Mouse (Mus musculus): ENCODE results near the gene Hnrnpf. TPM values are rescaled to one million over a fixed set of nuclear protein-coding genes. Genes with fewer than 3 reads are reported as not detected.

Gene Hnrnpf
- polyA plus RNA-seq, 1 experiment, result 142 TPM

GRCm38 (mm10) chr6:117932325-117933051 is 32.4 kb downstream of the Hnrnpf start:
- no peak overlapping the region for H3K27ac ChIP-seq (ENCODE audit: insufficient read depth, low read depth, low read length)
- DNase-seq, result peak; percentile 39
- 49% methylated on average over 11 of the region's 11 CpGs for WGBS

DNA sequence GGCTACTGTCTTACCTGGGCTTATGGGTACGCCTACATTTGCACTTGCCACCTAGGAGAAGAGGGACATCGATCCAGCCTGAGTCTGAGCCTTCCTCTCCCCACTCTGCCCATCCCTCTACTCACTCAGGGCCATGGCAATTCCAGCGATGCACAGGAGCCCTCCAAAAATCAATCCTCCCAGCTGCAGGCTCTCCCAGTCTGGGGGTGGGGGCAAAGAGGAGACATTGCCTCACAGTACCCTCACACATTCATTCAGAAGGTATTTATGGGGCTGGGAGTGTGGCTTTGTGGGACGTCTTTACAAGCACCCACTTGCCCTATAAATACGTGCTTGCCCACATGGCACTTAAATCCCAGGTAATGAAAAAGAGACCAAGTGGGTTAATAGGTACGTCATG is 34.2 kb downstream of the Hnrnpf start:
- Histone ChIP-seq H3K36me3 (ENCODE audit: control insufficient read depth, insufficient read depth, low read length) (no peaks in the 10 kb centered on the region), H3K4me3 (ENCODE audit: insufficient read depth, low read depth, low read length) (no peak overlapping the region), H3K4me1 (ENCODE audit: control insufficient read depth, insufficient read depth, low read length) (peaks cover 5% of the 10 kb centered on the region; the same call in 1 of the 2 replicates), H3K27ac (ENCODE audit: insufficient read depth, low read depth, low read length) (no peak overlapping the region), H3K27me3 (replicated peaks; ENCODE audit: control insufficient read depth, insufficient read depth, low read length) (no peaks in the 10 kb centered on the region)
- DNase-seq, result no peak
- TF ChIP-seq CTCF (conservative IDR thresholded peaks at IDR 0.05; ENCODE audit: insufficient read depth, insufficient read length, low read depth, low read length) (no peak), POLR2A (IDR thresholded peaks at IDR 0.05; ENCODE audit: low read depth, low read length) (no peak)
- WGBS, result 81% methylated on average over 6 of the region's 6 CpGs

More at GRCm38 (mm10) chr6:117932325-117933051, 32.4 kb downstream of the Hnrnpf start:
- no peaks in the 10 kb centered on the region for H3K27me3 ChIP-seq (replicated peaks; ENCODE audit: control insufficient read depth, insufficient read depth, low read length)
- TF ChIP-seq POLR2A (IDR thresholded peaks at IDR 0.05; ENCODE audit: low read depth, low read length), result no peak
- TF ChIP-seq CTCF (conservative IDR thresholded peaks at IDR 0.05; ENCODE audit: insufficient read depth, insufficient read length, low read depth, low read length), result peak; percentile 70
- H3K4me3 ChIP-seq (ENCODE audit: insufficient read depth, low read depth, low read length), result no peak overlapping the region
- no peaks in the 10 kb centered on the region for H3K36me3 ChIP-seq (ENCODE audit: control insufficient read depth, insufficient read depth, low read length)
- H3K4me1 ChIP-seq (ENCODE audit: control insufficient read depth, insufficient read depth, low read length), result no peaks in the 10 kb centered on the region; the same call in 1 of the 2 replicates

DNA sequence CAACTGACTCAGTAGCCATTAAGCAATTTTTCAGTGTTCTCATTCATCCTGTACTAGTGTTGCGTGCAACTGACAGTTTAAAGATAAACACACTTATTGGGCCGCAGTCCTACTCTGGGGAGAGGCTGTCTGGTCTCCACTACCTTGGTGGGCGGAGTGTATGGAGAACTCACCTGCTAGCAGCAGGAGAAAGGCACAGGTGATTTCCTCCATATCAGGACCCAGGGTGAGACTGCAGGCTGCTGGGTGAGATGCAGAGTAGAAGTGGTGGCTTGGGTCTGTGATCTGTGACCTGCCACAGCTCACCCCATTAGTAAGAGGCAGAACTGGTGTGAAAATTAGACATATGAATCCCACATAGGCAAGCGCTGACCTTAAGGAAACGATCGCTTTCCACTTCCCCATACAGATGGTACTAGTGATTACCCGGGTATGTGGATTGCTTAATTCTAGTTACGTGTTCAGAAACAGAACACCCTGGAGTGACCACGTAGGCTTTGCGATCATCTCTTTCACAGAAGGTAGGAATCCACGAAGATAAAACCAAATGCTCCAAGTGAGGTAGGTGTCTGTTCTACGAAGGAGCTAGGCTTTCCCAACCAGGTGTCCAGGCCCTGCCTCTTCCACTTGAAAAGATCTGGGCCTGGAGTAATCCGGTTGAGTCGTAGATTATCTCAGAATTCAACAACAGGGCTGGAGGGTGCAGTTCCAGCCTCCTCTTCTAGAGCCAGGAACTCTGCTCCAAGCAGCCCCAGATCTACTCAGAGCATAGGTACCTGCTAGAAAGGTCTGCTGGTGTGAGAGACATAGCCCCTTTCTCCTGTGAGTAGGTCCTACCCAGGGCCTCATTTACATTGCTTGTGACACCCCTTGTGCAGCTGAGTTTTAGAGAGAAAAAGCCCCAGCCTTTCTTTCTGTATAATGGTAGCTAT is 35.8 kb downstream of the Hnrnpf start:
- no peaks in the 10 kb centered on the region for H3K27me3 ChIP-seq (replicated peaks; ENCODE audit: control insufficient read depth, insufficient read depth, low read length)
- H3K4me1 ChIP-seq (ENCODE audit: control insufficient read depth, insufficient read depth, low read length), result peaks cover 5% of the 10 kb centered on the region; the same call in 1 of the 2 replicates
- no peak for TF ChIP-seq POLR2A (IDR thresholded peaks at IDR 0.05; ENCODE audit: low read depth, low read length)
- TF ChIP-seq CTCF (conservative IDR thresholded peaks at IDR 0.05; ENCODE audit: insufficient read depth, insufficient read length, low read depth, low read length), result no peak
- H3K27ac ChIP-seq (ENCODE audit: insufficient read depth, low read depth, low read length), result no peak overlapping the region
- H3K36me3 ChIP-seq (ENCODE audit: control insufficient read depth, insufficient read depth, low read length), result no peaks in the 10 kb centered on the region
- WGBS, result 86% methylated on average over 14 of the region's 14 CpGs
- H3K4me3 ChIP-seq (ENCODE audit: insufficient read depth, low read depth, low read length), result peak overlapping the region; percentile 13; the same call in 1 of the 2 replicates
- DNase-seq, result no peak

DNA sequence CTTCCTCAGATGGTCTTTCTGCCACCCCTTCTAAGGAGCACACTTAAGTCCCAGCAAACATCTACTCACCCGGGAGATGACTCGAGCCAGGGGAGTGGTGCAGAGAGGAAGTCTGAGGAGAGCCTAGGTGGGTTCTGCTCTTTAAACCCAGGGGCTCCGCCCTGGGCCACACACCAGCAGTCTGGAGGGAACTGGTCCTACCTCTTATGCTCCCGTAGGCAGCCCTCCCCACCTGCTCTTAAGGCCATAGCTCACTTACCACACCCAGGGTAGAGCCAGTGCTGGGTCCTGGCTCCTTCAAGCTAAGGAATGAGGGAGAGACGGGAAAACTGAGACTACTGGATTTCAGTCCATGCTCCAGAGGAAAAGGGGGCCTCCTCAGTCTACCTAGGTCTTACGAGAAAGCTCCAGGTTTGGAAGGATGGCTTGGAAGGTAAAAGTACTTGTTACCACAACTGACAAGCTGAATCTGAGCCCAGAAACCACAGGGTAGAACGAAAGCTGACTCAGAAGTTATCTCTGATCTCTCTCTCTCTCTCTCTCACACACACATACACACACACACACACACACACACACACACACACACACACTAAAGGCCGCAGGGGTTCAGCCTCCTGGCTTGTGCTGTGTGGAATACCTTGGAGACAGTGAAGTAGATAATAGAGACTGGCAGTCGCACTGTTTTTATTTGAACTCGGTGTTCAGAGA is 37.3 kb downstream of the Hnrnpf start, which contains the start of gene Fxyd4:
Gene Fxyd4, minus strand, starts transcription at position 471 of the 711 bp plus-strand sequence.
- TF ChIP-seq POLR2A (IDR thresholded peaks at IDR 0.05; ENCODE audit: low read depth, low read length) (no peak), CTCF (conservative IDR thresholded peaks at IDR 0.05; ENCODE audit: insufficient read depth, insufficient read length, low read depth, low read length) (no peak)
- H3K4me3 ChIP-seq (ENCODE audit: insufficient read depth, low read depth, low read length), result peak within 1 kb of the TSS; percentile 30
- peaks cover 5% of the 10 kb centered on the region; the same call in 1 of the 2 replicates for H3K4me1 ChIP-seq (ENCODE audit: control insufficient read depth, insufficient read depth, low read length)
- WGBS, result 51% methylated on average over 10 of the region's 10 CpGs
- H3K27me3 ChIP-seq (replicated peaks; ENCODE audit: control insufficient read depth, insufficient read depth, low read length), result no peaks in the 10 kb centered on the region
- peak; percentile 69 for DNase-seq
- no peaks in the 10 kb centered on the region for H3K36me3 ChIP-seq (ENCODE audit: control insufficient read depth, insufficient read depth, low read length)
- peak within 1 kb of the TSS; percentile 68 for H3K27ac ChIP-seq (ENCODE audit: insufficient read depth, low read depth, low read length)

DNA sequence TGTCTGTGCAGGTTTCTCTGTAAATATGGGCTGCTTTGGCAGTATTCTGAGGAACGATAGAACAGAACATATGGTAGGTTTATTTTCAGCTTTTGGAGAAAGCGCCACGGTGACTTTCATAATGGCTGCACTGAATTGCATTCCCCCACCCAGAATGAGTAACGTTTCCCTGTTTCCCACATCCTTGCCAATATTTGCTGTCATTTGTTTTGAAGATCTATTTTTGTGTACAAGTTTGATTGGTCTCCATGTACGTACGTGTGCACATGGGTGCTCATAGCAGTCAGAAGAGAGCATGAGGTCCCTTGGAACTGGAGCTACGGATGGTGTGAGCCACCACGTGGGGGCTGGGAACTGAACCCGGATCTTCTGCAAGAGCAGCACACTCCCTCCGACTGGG is 38.8 kb downstream of the Hnrnpf start:
- Histone ChIP-seq H3K36me3 (ENCODE audit: control insufficient read depth, insufficient read depth, low read length) (no peaks in the 10 kb centered on the region), H3K27ac (ENCODE audit: insufficient read depth, low read depth, low read length) (no peak overlapping the region), H3K4me3 (ENCODE audit: insufficient read depth, low read depth, low read length) (no peak overlapping the region), H3K27me3 (replicated peaks; ENCODE audit: control insufficient read depth, insufficient read depth, low read length) (no peaks in the 10 kb centered on the region), H3K4me1 (ENCODE audit: control insufficient read depth, insufficient read depth, low read length) (peaks cover 5% of the 10 kb centered on the region; the same call in 1 of the 2 replicates)
- 81% methylated on average over 10 of the region's 10 CpGs for WGBS
- no peak for DNase-seq
- TF ChIP-seq CTCF (conservative IDR thresholded peaks at IDR 0.05; ENCODE audit: insufficient read depth, insufficient read length, low read depth, low read length) (no peak), POLR2A (IDR thresholded peaks at IDR 0.05; ENCODE audit: low read depth, low read length) (no peak)

DNA sequence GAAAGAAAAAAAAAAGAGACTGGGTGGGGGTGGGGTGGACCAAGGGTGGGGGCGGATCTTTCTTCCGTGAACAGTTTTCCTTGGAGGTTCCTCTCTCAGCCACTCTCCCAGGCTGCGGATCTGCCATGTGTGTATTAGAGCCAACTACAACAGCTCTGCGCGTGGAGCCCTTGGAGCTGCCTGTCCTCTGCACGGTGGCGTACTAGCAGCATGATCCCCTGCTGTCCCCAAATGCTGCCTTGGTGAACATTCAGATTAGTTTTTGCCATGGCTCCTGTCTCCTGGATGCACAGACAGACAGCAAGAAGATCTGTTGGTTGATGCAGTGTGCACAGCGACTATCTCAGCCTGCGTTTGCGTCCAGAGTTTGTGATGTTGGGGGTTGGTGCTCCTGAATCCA is 42.6 kb downstream of the Hnrnpf start:
- no peak for TF ChIP-seq CTCF (conservative IDR thresholded peaks at IDR 0.05; ENCODE audit: insufficient read depth, insufficient read length, low read depth, low read length)
- TF ChIP-seq POLR2A (IDR thresholded peaks at IDR 0.05; ENCODE audit: low read depth, low read length), result no peak
- Histone ChIP-seq H3K4me3 (ENCODE audit: insufficient read depth, low read depth, low read length) (no peak overlapping the region), H3K4me1 (ENCODE audit: control insufficient read depth, insufficient read depth, low read length) (peaks cover 3% of the 10 kb centered on the region; the same call in 1 of the 2 replicates), H3K27me3 (replicated peaks; ENCODE audit: control insufficient read depth, insufficient read depth, low read length) (no peaks in the 10 kb centered on the region), H3K36me3 (ENCODE audit: control insufficient read depth, insufficient read depth, low read length) (no peaks in the 10 kb centered on the region), H3K27ac (ENCODE audit: insufficient read depth, low read depth, low read length) (no peak overlapping the region)
- 82% methylated on average over 10 of the region's 10 CpGs for WGBS
- DNase-seq, result no peak

Data from kidney, adult 2 months (tissue).